Mouse (Mus musculus) MN1 (cell line): Measurements from ENCODE around the gene Lrmda.
A peak's percentile ranks its signal among the peaks of the same experiment; 100 is the strongest.

Source experiments
- DNase-seq: peaks from one replicate; pipeline ENCODE4 v3.0.0-alpha.2; 2016; ENCODE audit warnings: low spot score

Gene Lrmda

DNA sequence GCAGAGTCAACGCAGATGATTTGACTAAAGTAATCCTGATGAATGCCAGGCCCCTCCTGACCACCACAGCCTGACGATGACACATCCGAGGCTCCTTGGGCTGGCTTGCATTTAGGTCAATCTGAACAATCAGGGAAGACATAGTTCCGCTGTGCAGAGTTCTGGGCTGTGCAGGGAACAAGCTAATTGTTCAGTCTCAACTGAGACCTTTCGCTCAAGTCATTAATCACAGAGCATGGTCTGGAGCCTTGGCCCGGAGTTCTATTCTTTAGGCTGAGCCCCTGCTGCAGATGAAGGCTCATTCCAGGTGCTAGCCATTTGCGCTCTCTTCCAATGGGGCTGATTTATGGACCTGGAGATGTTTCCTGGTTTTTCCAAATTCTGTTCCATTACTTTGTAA, 844.6 kb downstream of the Lrmda start:
- peak; percentile 81 for DNase-seq

GRCm38 (mm10) chr14:22874584-22874983, 855.1 kb downstream of the Lrmda start:
- no peak for DNase-seq

DNA sequence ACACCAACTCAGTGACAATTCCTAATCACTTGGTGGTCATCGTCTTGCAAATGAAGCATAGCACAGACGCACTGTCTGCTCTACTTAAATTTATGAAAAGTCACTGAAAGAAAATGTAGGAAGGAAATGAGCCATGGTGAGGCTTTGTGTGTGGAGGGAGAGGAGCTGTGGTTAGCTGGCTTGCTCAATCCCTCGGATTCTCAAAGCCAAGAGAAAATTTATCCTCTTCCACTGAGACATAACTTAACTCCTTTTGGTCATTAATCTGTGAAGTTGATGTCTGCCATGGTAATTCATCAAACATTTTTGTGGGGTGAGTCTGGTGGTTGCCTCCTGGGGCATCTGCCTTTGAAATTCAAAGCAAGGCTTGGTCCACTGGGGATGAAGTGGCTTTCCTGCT, 867.7 kb downstream of the Lrmda start:
- no peak for DNase-seq

GRCm38 (mm10) chr14:22899312-22899711, 879.8 kb downstream of the Lrmda start:
- no peak for DNase-seq

DNA sequence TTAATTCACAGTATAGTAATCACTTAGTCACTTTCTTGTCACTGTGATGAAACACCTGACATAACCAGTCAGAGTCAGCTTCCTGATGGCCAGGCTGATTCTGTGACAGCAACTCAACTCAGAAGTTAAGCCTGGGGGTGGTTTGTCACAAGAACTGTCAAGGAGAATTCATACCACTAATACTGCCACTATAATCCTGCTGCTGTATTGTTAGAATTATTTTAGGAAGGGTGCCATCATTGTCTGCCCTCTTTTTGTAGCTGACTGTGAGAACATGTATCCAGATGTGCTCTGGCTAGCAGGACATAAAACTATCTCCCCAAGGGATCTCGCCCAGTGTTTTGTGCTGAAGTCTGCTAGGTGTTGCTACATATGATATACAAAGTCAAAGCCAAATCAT, 882.6 kb downstream of the Lrmda start:
- DNase-seq: no peak

DNA sequence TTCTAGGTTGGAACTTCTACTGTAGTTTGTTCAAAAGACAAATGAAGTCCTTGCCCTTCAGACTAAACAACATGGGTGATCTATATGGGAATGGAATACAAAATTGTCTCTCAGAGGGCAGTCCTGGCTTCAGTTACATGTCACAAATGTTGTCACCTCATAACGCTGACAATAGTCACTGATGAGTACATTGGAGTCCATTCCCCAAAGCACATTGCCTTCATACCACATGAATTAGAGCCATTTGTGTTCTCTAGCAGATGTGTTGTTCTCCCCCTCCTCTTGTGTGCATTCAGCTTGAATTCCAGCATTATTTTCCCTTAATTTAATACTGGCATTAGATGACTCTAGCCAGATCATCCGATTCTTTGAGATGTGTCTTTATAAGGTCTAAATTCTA, 883.4 kb downstream of the Lrmda start:
- DNase-seq: no peak

DNA sequence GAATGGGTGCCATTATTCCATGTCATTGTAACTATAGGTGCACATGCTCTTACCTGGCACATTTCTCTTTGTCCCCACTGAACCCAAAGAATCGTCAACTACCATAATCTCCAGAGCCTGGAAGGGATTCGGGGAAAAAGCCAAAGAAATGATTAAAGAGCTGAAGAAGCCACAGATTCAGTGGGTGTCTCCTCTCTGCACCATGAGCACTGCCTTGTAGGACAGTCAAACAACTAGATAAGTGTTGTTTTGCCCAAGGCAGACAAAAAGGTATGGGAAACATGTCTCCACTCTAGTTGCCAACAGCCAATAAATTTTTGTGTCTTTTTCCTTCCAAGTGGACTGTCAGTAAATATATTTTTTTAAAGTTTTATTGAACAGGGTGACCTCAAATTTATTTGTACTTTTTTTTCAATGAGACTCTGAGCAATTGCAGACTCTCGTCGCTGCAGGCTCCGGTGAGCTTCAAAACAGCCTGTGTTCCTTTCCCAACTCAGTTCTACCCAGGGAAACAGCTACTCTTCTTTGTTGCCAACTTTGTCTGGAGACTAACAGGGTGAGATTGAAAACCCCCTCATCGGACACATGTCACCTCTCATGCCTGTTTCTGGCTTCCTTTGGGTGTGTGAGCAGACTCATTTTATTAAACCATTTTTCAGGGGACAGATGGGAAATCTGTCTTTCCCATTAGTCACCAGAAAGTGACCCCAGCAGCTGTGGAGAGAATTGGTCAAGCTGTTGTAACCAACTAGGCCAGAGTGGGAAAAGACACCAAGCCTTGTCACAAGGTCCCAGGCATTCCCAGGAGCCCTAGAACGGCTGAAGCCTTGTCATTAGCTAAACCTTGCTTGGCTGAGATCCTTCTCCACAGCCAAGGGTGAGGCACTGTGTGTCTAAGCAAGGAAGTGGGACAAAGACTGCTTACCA, 886.5 kb downstream of the Lrmda start:
- no peak for DNase-seq

GRCm38 (mm10) chr14:22906716-22907115, 887.2 kb downstream of the Lrmda start:
- no peak for DNase-seq

GRCm38 (mm10) chr14:22907221-22907620, 887.7 kb downstream of the Lrmda start:
- no peak for DNase-seq

DNA sequence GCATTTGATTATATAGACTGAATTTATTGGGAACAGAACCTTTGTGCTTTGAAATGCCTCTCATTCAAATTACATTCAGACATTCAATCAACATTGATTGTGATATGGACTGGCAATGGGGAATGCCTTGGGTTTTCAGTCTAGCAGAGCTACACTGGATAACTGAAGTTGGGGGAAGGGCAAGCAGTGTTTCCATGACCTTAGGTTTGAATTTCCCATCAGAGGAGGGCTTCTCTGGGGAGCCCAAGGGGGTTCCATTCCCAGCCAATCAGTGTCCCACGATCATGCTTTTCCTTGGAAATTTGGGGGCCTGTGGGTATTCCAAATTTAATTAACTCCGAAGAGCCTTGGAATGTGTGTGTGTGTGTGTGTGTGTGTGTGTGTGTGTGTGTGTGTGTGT, 888.5 kb downstream of the Lrmda start:
- no peak for DNase-seq

- no peak for DNase-seq
These were observed 896.0 kb downstream of the Lrmda start for GRCm38 (mm10) chr14:22915463-22915862.

- DNase-seq: no peak
These were observed 899.0 kb downstream of the Lrmda start for GRCm38 (mm10) chr14:22918499-22918898.

DNA sequence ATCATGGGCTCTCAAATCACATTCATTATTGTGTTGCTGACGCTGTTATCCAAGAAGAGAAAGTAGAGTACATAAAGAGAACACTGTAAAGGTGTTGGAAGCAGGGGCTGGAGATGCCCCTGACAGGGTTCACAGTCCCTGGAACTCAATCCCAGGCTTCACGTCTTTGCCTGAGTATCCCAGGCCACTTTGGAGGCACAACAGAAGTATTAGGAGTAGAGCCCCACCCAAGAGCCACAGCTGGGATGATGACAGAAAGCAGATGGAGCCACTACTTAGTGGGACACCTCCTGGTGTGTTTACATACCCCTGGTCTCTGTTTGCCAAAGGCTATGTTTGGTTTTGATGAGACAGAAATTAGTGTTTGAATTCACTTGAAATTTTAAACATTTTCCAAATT, 899.4 kb downstream of the Lrmda start:
- DNase-seq: no peak

- DNase-seq: no peak
These were observed 901.6 kb downstream of the Lrmda start for GRCm38 (mm10) chr14:22921152-22921551.

- DNase-seq: no peak
These were observed 902.3 kb downstream of the Lrmda start for GRCm38 (mm10) chr14:22921796-22922195.

DNA sequence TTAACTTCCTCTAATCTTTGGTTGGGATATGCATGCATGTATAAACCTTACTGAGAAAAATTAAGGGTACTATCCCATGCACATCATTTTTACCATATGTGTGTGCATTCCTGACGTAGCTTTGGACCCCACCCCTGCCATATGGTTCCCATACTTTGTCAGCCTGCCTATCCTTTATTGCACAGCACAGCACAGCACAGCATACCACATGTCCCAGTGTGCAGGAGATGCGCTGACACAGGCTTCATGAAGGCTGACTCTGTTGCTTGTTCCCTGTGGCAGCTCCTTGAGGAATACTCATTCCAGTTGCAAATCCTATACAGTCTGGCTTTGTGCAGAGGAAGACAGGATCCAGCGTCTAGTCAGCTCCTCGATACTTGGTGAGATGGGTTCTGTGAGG, 903.1 kb downstream of the Lrmda start:
- DNase-seq: no peak

DNA sequence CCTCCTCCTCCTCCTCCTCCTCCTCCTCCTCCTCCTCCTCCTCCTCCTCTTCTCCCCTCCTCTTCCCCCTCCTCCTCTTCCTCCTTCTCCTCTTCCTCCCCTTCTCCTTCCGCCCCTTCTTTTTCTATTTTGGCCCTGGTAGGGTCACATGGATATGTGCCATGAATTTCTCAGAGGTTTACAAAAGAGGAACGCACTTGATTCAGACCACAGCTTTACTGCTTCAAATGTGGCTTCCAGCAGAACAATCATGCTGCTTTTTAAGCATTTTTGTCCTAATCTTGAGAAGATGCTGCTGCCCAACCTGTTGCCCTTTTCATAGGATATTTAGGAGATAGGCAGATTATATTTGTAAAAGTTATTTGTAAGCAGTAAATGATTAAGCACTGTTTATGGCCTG, 903.7 kb downstream of the Lrmda start:
- no peak for DNase-seq

DNA sequence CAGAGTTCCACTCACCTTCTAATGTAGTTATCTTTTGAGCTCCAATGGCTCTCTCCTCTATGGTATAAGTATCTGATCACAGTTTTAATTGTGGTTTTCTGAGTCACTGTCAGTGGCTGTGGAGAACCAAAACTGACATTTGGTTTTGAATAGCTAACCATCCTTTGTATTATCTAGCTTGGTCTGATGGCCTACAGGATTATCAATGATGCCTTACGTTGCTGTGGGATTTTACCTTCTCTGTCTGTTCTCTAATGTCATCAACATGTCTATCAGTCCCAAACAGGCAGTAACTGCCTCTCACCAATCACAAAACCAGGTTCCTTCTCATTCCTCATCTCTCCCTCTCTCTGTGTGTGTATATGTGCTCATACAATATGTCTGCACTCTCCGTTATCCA, 908.8 kb downstream of the Lrmda start:
- DNase-seq: no peak

DNA sequence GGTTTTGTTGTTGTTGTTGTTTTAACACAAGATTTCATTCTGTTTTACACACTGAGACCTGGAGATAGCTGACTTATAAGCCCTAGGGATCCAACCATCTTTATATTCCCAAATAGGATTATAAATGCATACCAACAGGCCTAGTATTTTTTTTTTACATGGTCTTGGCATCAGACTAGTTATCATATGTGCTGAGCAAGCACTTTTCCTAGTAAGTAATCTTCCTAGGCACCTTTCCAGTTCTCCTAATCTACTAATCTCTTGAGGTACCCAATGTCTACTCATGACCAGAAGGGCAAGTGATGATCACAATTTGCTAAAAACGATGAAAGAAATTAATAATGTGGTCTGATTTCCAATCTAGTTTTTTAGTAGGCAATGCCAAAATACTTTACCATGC, 909.2 kb downstream of the Lrmda start:
- no peak for DNase-seq

GRCm38 (mm10) chr14:22929585-22929984, 910.1 kb downstream of the Lrmda start:
- DNase-seq: no peak

DNA sequence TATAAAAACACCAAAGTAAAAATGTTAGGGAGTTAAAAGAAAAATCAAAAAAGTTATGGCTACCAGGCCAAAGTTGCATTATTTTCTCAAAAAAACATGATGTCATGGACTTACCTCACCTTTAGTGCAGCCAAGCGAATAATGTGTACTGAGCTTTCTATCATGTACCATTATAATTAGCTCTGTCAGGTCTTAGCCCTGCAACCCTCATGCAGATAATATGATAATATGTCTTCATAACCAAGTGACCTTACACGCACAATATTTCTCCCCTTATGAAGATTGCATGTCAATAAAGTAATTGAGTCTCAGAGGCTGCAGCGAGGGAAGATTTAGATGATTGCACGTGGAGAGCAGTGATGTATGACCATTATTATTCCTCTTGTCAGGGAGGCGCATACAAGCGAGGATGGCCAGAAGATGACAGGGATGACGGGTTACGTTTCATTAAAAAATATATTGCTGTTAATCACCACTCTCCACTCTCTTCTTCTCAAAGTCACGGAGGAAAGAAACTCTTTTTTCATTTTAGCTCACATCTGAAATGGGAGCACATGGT, 911.1 kb downstream of the Lrmda start:
- no peak for DNase-seq

DNA sequence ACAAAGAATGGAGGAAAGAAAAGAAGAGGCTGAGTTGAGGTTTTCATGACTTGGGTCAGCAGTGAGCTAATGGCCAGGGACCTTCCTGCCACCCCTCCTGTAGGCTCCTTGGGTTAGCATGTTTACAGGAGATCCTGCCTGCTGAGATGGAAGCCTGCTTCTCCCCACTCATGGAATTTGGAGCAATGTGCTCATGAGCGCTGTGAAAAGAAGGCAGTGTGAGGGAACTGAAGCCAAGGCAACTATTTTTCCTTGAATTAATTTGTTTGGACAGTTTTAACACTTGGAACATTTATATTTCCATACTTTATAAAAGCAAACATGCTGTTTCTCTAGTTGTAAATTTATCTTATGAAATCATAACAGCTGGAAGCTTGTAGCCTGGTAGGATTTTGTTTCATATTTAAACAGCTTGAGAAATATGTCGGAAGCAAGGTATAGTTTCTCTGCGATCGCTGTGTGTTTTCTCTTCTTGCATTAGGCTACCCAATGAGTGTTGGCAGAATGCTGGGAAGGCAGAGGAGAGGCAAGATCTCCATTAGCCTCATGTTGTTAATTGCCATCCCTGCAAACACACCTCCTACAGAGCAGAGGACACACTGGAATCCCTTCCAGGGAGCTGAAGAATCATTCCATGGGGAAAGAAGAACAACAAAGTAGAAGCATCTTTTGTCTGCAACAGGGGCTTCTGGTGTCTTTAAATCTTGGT, 911.8 kb downstream of the Lrmda start:
- no peak for DNase-seq

GRCm38 (mm10) chr14:22936701-22937100, 917.2 kb downstream of the Lrmda start:
- no peak for DNase-seq
